Mouse (Mus musculus) midbrain, embryonic 15.5 days (tissue): ENCODE measurements at regions not wholly inside any gene's neighbourhood (a gene's known extent, or its start where the extent isn't known, plus 50 kb on each side); places are given as distances from the start of the nearest gene placed in this dataset.

Source experiments
- ATAC-seq: fragments of 200-750 bp; cut with Nextera tagmentation; replicated peaks from 2 replicates; pipeline ENCODE4 v1.8.0; 2017; ENCODE audit warnings: moderate TSS enrichment
- H3K27ac ChIP-seq: fragments of 300-500 bp; sonication (generic); 2 replicates; pipeline ENCODE4 v1.5.1; 2015; ENCODE audit warnings: mild to moderate bottlenecking, inconsistent platforms
- H3K27me3 ChIP-seq: fragments of 300-500 bp; sonication (generic); replicated peaks from 2 replicates; pipeline ENCODE4 v1.6.1; 2015; ENCODE audit warnings: inconsistent platforms
- H3K36me3 ChIP-seq: fragments of 300-500 bp; sonication (generic); replicated peaks from 2 replicates; pipeline ENCODE4 v1.6.1; 2015; ENCODE audit warnings: inconsistent platforms
- H3K4me1 ChIP-seq: fragments of 300-500 bp; sonication (generic); 2 replicates; pipeline ENCODE4 v1.6.1; 2015; ENCODE audit warnings: inconsistent platforms
- H3K4me2 ChIP-seq: fragments of 300-500 bp; sonication (generic); 2 replicates; pipeline ENCODE4 v1.6.1; 2015; ENCODE audit warnings: inconsistent platforms, mild to moderate bottlenecking, moderate library complexity
- H3K4me3 ChIP-seq: fragments of 300-500 bp; sonication (generic); 2 replicates; pipeline ENCODE4 v1.5.1; 2015; ENCODE audit warnings: mild to moderate bottlenecking, inconsistent platforms
- H3K9ac ChIP-seq: fragments of 300-500 bp; sonication (generic); 2 replicates; pipeline ENCODE4 v1.6.1; 2015; ENCODE audit warnings: mild to moderate bottlenecking, inconsistent platforms
- H3K9me3 ChIP-seq: fragments of 300-500 bp; sonication (generic); 2 replicates; pipeline ENCODE4 v1.6.1; 2016; ENCODE audit warnings: inconsistent platforms
- WGBS: fragments of 180-500 bp; shearing (Covaris S2); methylation state at CpG from one replicate; pipeline ENCODE4 v1.1.7; 2015; ENCODE audit warnings: mixed read lengths; 5-methylcytosine and 5-hydroxymethylcytosine counted together

DNA sequence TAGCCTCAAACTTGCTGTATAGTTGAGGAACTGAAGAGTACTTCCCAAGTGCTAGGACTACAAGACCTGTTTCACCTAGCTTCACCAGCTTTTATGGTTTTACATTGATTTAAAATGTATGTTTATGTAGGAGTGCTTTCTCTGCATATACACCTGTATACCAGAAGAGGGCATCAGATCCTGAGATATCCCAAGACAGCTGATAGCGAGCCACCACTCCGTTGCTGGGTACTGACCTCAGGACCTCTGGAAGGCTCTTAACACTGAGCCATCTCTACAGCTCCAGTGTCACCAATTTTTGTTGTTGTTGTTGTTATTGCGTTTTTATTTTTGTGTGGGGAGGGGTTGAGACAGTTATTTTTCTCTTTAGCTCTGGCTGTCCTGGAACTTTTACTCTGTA lies 55.9 kb upstream of the Ddx3x start:
- Histone ChIP-seq H3K4me3 (no peak overlapping the region), H3K9ac (no peak overlapping the region), H3K36me3 (no peaks in the 10 kb centered on the region), H3K4me1 (no peaks in the 10 kb centered on the region), H3K27ac (no peak overlapping the region), H3K4me2 (no peak overlapping the region), H3K9me3 (no peaks in the 10 kb centered on the region), H3K27me3 (no peaks in the 10 kb centered on the region)
- 7% methylated on average over 3 of the region's 3 CpGs for WGBS
- no peak; the same call in 1 of the 2 replicates for ATAC-seq

DNA sequence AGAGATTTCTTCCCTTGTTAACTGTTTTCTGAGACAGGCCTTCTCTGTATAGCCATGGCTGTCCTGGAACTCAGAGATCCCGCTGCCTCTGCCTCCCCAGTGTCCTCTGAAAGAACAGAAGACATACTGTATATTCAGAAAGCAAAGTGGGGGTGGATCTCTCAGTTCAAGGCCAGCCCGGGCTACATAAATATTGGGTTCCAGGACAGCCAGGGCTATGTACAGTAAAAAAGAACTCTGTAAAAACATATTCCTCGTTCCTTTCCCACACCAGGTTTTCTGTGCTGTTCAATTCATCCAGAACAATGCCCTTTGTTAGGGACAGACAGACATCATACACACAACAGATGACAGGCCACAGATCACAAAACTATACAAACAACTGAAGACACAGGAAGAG lies 54.3 kb upstream of the Ddx3x start:
- Histone ChIP-seq H3K9ac (no peak overlapping the region), H3K9me3 (no peaks in the 10 kb centered on the region), H3K4me2 (no peak overlapping the region), H3K4me1 (no peaks in the 10 kb centered on the region), H3K27me3 (no peaks in the 10 kb centered on the region), H3K4me3 (no peak overlapping the region), H3K36me3 (no peaks in the 10 kb centered on the region), H3K27ac (no peak overlapping the region)
- ATAC-seq, result no peak
- WGBS, result 68% methylated on average over 3 of the region's 3 CpGs

DNA sequence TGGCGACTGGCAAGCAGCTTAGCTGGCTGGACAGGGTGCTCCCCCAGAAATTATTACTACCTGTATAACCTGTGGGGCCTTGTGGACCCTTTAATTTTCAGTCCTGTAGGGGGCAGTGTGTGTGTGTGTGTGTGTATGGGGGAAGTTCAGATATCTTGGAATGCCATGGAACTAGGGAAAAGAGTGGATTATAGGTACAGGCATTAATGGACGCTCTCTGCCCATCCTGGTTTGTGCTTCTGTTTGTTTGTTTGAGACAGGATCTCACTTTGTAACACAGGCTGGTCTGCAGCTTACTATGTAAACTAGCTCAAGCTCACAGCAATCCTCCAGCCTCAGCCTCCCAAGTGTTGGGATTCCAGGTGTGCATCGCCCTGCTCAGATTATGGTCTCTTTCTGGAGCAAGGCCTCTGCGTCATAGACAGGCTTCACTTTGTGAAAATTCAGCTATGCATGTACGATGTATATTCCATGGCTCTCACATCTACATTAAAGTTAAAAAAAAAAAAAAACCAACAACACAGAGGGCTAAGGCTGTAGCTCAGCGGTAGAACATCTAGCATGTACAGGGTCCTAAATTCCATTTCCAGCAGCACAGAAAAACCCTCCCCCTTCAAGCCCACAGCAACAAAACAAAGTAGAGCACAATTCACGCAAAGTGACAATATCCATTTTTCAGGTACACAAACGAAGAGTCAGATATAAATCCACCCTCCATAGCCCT lies 50.7 kb upstream of the Ddx3x start:
- peak overlapping the region; percentile 38 for H3K4me3 ChIP-seq
- no peaks in the 10 kb centered on the region for H3K4me1 ChIP-seq
- no peaks in the 10 kb centered on the region for H3K9me3 ChIP-seq
- H3K4me2 ChIP-seq, result peak overlapping the region; percentile 49
- peak; percentile 73 for ATAC-seq
- peak overlapping the region; percentile 86 for H3K27ac ChIP-seq
- H3K9ac ChIP-seq, result peak overlapping the region; percentile 43
- H3K36me3 ChIP-seq, result no peaks in the 10 kb centered on the region
- H3K27me3 ChIP-seq, result no peaks in the 10 kb centered on the region
- 38% methylated on average over 8 of the region's 8 CpGs for WGBS

DNA sequence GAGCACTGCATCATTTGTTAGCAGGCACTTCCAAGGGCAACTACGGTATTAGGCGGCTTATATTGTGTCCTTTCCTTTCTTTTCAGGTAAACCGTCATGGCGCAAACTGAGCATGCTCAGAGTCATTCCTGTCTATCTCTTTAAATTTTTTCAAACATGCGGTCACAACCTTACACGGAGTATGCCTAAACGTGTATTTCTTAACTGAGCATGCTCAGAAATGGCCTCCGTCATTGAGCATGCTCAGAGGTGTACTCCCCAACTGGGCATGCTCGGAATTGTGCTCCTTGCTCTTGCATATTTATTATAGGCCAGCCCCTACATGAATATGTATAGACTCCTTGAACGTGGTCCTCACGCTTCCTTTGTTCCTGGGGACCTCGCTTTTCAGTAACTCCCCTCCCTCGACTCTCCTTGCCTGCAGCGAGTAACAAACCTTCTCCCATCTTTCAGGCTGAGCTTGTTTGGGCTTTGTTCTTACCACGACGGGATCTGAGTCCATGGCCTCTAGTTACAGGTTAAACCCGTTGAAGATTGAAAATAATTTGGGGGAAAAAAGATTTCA lies 50.1 kb upstream of the Ddx3x start:
- Histone ChIP-seq H3K4me2 (peak overlapping the region; percentile 49), H3K27ac (peak overlapping the region; percentile 86), H3K36me3 (no peaks in the 10 kb centered on the region), H3K4me3 (peak overlapping the region; percentile 38), H3K27me3 (no peaks in the 10 kb centered on the region), H3K9me3 (no peaks in the 10 kb centered on the region), H3K4me1 (no peaks in the 10 kb centered on the region), H3K9ac (peak overlapping the region; percentile 43)
- 11% methylated on average over 17 of the region's 17 CpGs for WGBS
- ATAC-seq, result peak; percentile 99
